Mouse (Mus musculus) skeletal muscle tissue, adult 2 months (tissue): Measurements from ENCODE around the gene Amh.

ENCODE experiments used
- DNase-seq: peaks from one replicate; pipeline ENCODE4 v3.0.0-alpha.2; 2012; ENCODE audit warnings: low read depth, low spot score

The Amh gene

GRCm38 (mm10) chr10:80856908-80857307, 51.9 kb downstream of the Amh start:
- DNase-seq, result no peak
